Mouse (Mus musculus) forebrain, embryonic 10.5 days (tissue): ENCODE data around the gene Slc8a3. TPM values are rescaled to one million over a fixed set of nuclear protein-coding genes. Genes with fewer than 3 reads are reported as not detected.

Experiments
- DNase-seq: peaks from one replicate; pipeline ENCODE4 v3.0.0-alpha.2; 2017; ENCODE audit warnings: low spot score; ENCODE audit errors: extremely low spot score
- H3K27ac ChIP-seq: fragments of 300-500 bp; sonication (generic); 2 replicates; pipeline ENCODE4 v1.5.1; 2016; ENCODE audit warnings: mild to moderate bottlenecking
- H3K27me3 ChIP-seq: fragments of 300-500 bp; sonication (generic); 2 replicates; pipeline ENCODE4 v1.6.1; 2016; ENCODE audit warnings: mild to moderate bottlenecking; ENCODE audit not compliant: poor library complexity, severe bottlenecking
- H3K36me3 ChIP-seq: fragments of 300-500 bp; sonication (generic); replicated peaks from 2 replicates; pipeline ENCODE4 v1.6.1; 2016; ENCODE audit warnings: mild to moderate bottlenecking, moderate library complexity
- H3K4me1 ChIP-seq: fragments of 300-500 bp; sonication (generic); 2 replicates; pipeline ENCODE4 v1.6.1; 2016
- H3K4me3 ChIP-seq: fragments of 300-500 bp; sonication (generic); 2 replicates; pipeline ENCODE4 v1.5.1; 2016; ENCODE audit warnings: mild to moderate bottlenecking, moderate library complexity
- H3K9me3 ChIP-seq: fragments of 300-500 bp; sonication (generic); 2 replicates; pipeline ENCODE4 v1.6.1; 2016; ENCODE audit warnings: mild to moderate bottlenecking, moderate library complexity
- WGBS: fragments of 180-500 bp; shearing (Covaris S2); methylation state at CpG from one replicate; pipeline ENCODE4 v1.1.7; 2016; 5-methylcytosine and 5-hydroxymethylcytosine counted together
- polyA plus RNA-seq: library from polyadenylated mRNA; unstranded; fragments of >200 nt; fragmentation: Nextera tagmentation; extraction: Ambion mirVana; gene quantifications from 2 replicates; pipeline ENCODE4 v1.2.1, GENCODE M21; 2016

Gene Slc8a3
- polyA plus RNA-seq, 1 experiment from 2014 or later: 0.67 TPM

GRCm38 (mm10) chr12:81233746-81234380 is 99.1 kb downstream of the Slc8a3 start:
- H3K27me3 ChIP-seq: no peaks in the 10 kb centered on the region
- no peaks in the 10 kb centered on the region for H3K9me3 ChIP-seq
- no peaks in the 10 kb centered on the region for H3K36me3 ChIP-seq
- no peaks in the 10 kb centered on the region for H3K4me1 ChIP-seq
- DNase-seq: no peak
- no peak overlapping the region for H3K4me3 ChIP-seq
- WGBS: 93% methylated on average over 1 of the region's 1 CpGs
- no peak overlapping the region for H3K27ac ChIP-seq

DNA sequence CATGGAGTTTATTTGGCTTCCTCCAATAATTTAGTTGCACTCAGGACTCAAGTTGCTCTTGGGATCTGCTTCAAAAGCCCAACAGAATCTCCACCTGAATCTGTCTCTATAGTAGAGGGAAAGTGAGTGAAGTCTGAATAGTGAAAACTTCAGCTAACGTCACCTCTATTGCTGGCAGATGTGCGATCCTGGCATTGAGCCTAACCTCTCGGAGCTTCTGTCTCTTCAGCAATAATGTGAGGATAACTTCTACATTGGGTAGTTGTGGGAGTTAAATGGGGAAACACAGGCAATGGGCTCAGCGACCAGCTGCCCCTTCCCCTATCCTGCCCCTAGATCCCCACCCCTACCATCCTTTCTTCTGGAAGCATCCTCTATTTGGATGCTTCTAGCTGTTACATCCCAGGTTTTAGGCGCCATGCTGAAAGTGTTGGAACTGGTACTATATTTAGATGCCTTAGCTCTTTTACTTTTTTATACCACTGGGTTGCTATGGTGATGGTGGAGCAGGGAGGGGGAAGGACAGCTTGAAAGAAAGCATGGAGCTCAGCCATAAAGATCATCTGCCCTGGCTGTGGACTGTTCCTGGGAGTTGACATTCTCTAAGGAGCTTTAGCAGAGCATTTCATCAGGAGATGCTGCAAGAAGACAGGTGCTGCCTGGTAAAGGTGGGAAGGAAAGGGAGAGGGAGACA is 105.1 kb downstream of the Slc8a3 start:
- WGBS: 81% methylated on average over 5 of the region's 5 CpGs
- Histone ChIP-seq H3K36me3 (no peaks in the 10 kb centered on the region), H3K27me3 (no peaks in the 10 kb centered on the region), H3K9me3 (no peaks in the 10 kb centered on the region), H3K27ac (no peak overlapping the region), H3K4me1 (peaks cover 5% of the 10 kb centered on the region; the same call in 1 of the 2 replicates), H3K4me3 (no peak overlapping the region)
- no peak for DNase-seq

GRCm38 (mm10) chr12:81226590-81226989 is 106.4 kb downstream of the Slc8a3 start:
- Histone ChIP-seq H3K9me3 (no peaks in the 10 kb centered on the region), H3K27me3 (no peaks in the 10 kb centered on the region), H3K27ac (no peak overlapping the region), H3K36me3 (no peaks in the 10 kb centered on the region), H3K4me1 (peaks cover 5% of the 10 kb centered on the region; the same call in 1 of the 2 replicates), H3K4me3 (no peak overlapping the region)
- WGBS: 79% methylated on average over 3 of the region's 3 CpGs
- DNase-seq: no peak

DNA sequence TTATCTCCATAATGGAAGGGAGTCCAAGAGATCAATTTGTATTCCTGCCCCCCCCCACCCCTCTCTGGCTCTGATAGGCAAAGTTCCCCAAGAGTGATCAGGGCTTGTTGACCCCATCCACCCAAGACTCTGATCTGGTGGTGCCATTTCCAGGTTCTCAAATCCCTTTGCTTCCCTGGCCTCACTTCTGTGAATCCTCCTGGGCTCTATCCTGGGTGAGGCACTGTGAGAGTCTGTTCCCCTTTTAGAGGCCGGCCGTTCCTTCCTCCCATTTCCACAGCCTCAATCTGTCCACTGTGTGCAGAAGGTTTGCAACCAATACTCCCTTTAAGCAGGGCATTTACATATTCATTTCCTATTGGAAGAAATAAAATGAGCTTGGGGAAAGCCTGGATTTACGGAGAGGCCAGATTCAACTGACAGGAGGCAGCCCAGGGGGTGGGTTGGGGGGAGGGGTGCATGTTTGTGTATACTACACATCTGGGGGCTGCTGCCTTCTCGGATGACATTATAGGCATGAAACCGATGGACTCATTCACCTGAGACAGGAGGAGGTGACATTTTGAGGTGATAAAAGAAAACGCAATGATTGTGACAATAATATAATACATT is 106.9 kb downstream of the Slc8a3 start:
- H3K27me3 ChIP-seq: no peaks in the 10 kb centered on the region
- peaks cover 5% of the 10 kb centered on the region; the same call in 1 of the 2 replicates for H3K4me1 ChIP-seq
- H3K36me3 ChIP-seq: no peaks in the 10 kb centered on the region
- no peak for DNase-seq
- no peak overlapping the region for H3K4me3 ChIP-seq
- no peak overlapping the region for H3K27ac ChIP-seq
- no peaks in the 10 kb centered on the region for H3K9me3 ChIP-seq
- WGBS: 50% methylated on average over 6 of the region's 6 CpGs

- Histone ChIP-seq H3K27me3 (no peaks in the 10 kb centered on the region), H3K4me1 (peaks cover 5% of the 10 kb centered on the region; the same call in 1 of the 2 replicates), H3K27ac (no peak overlapping the region), H3K9me3 (no peaks in the 10 kb centered on the region), H3K36me3 (no peaks in the 10 kb centered on the region), H3K4me3 (no peak overlapping the region)
- 83% methylated on average over 2 of the region's 2 CpGs for WGBS
- no peak for DNase-seq
Observed at GRCm38 (mm10) chr12:81224843-81225242, 108.1 kb downstream of the Slc8a3 start.

- peaks cover 10% of the 10 kb centered on the region for H3K4me1 ChIP-seq
- no peaks in the 10 kb centered on the region for H3K27me3 ChIP-seq
- H3K4me3 ChIP-seq: no peak overlapping the region
- no peak overlapping the region for H3K27ac ChIP-seq
- 77% methylated on average over 2 of the region's 2 CpGs for WGBS
- H3K9me3 ChIP-seq: no peaks in the 10 kb centered on the region
- DNase-seq: no peak
- no peaks in the 10 kb centered on the region for H3K36me3 ChIP-seq
Observed at GRCm38 (mm10) chr12:81223276-81223675, 109.7 kb downstream of the Slc8a3 start.

DNA sequence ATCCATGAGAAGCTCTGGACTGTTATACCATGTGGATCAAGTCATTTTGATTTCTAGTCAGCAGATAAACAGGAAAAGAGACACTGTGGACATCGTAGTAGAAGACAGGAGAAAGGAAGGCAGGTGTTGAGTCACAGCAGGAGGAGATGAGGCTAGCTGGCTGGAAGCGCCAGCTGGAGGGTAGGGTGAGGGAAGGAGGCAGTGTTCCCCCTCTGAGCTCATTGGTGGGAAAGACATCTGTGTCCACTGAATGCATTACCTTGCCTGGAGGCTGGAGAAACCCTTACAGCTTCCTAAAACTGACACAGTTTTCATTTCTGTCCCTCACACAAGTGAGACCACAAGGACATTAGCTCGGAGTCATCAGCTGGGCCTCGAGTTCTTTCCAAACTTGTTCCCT is 113.6 kb downstream of the Slc8a3 start:
- DNase-seq: no peak
- Histone ChIP-seq H3K27ac (no peak overlapping the region), H3K27me3 (no peaks in the 10 kb centered on the region), H3K36me3 (no peaks in the 10 kb centered on the region), H3K9me3 (no peaks in the 10 kb centered on the region), H3K4me3 (no peak overlapping the region), H3K4me1 (peaks cover 6% of the 10 kb centered on the region; the same call in 1 of the 2 replicates)
- whole genome bisulfite sequencing: 81% methylated on average over 4 of the region's 4 CpGs

GRCm38 (mm10) chr12:81208559-81208958 is 124.4 kb downstream of the Slc8a3 start:
- Histone ChIP-seq H3K36me3 (no peaks in the 10 kb centered on the region), H3K4me3 (no peak overlapping the region), H3K27me3 (no peaks in the 10 kb centered on the region), H3K9me3 (no peaks in the 10 kb centered on the region), H3K27ac (no peak overlapping the region), H3K4me1 (no peaks in the 10 kb centered on the region; the same call in 1 of the 2 replicates)
- DNase-seq: no peak
- 64% methylated on average over 2 of the region's 2 CpGs for WGBS

- WGBS: 25% methylated on average over 6 of the region's 6 CpGs
- no peaks in the 10 kb centered on the region for H3K9me3 ChIP-seq
- no peak overlapping the region for H3K27ac ChIP-seq
- peaks cover 11% of the 10 kb centered on the region for H3K4me1 ChIP-seq
- DNase-seq: peak; percentile 39
- H3K27me3 ChIP-seq: no peaks in the 10 kb centered on the region
- H3K4me3 ChIP-seq: no peak overlapping the region
- no peaks in the 10 kb centered on the region for H3K36me3 ChIP-seq
Observed at GRCm38 (mm10) chr12:81205619-81206560, 127.1 kb downstream of the Slc8a3 start.

GRCm38 (mm10) chr12:81203226-81203625 is 129.8 kb downstream of the Slc8a3 start:
- no peak overlapping the region for H3K27ac ChIP-seq
- DNase-seq: no peak
- peaks cover 19% of the 10 kb centered on the region for H3K4me1 ChIP-seq
- 23% methylated on average over 1 of the region's 1 CpGs for WGBS
- peaks cover 7% of the 10 kb centered on the region for H3K27me3 ChIP-seq
- no peaks in the 10 kb centered on the region for H3K9me3 ChIP-seq
- no peak overlapping the region for H3K4me3 ChIP-seq
- no peaks in the 10 kb centered on the region for H3K36me3 ChIP-seq

DNA sequence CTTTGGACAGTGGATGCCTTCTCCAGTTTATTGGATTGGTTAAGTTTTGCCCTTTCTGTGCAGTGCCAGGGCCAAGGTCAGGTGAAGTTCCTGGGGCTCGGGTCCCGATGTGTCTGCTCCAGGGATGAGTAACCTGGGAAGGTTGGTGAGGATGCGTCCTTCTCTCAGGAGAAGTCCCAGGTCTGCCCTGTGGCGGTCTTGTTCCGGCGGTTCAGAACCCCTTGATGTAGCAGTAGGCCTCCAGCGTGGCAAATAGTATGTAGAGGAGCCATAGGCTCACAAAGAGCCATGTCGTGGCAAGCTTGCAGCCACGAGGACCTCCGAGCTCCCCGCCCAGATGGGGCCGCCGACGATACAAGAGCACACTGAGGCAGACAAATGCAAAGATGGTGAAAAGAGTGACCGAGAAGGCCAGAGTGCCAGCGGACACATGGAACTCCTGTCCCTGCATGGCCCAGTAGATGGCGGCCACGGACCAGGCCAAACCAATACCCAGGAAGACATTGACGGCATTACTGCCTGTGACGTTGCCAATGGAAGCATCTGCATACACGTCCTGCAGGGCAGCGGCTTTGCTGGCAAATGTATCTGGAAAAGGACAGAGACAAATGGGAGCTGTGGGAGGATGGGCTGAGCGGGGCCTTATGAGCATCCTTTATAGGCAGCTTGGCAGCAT is 133.6 kb downstream of the Slc8a3 start:
- Histone ChIP-seq H3K27me3 (peaks cover 7% of the 10 kb centered on the region), H3K9me3 (no peaks in the 10 kb centered on the region), H3K4me1 (peaks cover 19% of the 10 kb centered on the region), H3K36me3 (no peaks in the 10 kb centered on the region), H3K4me3 (0 out of 2 replicates have a peak overlapping the region, but pooled peaks have one; percentile 1), H3K27ac (no peak overlapping the region)
- peak; percentile 77 for DNase-seq
- 35% methylated on average over 23 of the region's 23 CpGs for WGBS
